Mouse (Mus musculus): ENCODE measurements at regions not wholly inside any gene's neighbourhood (a gene's known extent, or its start where the extent isn't known, plus 50 kb on each side); places are given as distances from the start of the nearest gene placed in this dataset.

GRCm38 (mm10) chr2:109820869-109821268 lies 69.8 kb upstream of the Lin7c start:
- no peak for TF ChIP-seq POLR2A (IDR thresholded peaks at IDR 0.05; ENCODE audit: borderline replicate concordance, extremely low read depth, insufficient read depth, insufficient read length, poor library complexity, severe bottlenecking)
- no peak for TF ChIP-seq CTCF (IDR thresholded peaks at IDR 0.05; ENCODE audit: borderline replicate concordance, extremely low read depth, insufficient read depth, insufficient read length)
